Mouse (Mus musculus): ENCODE measurements at regions not wholly inside any gene's neighbourhood (a gene's known extent, or its start where the extent isn't known, plus 50 kb on each side); places are given as distances from the start of the nearest gene placed in this dataset.
A peak's percentile ranks its signal among the peaks of the same experiment; 100 is the strongest.

DNA sequence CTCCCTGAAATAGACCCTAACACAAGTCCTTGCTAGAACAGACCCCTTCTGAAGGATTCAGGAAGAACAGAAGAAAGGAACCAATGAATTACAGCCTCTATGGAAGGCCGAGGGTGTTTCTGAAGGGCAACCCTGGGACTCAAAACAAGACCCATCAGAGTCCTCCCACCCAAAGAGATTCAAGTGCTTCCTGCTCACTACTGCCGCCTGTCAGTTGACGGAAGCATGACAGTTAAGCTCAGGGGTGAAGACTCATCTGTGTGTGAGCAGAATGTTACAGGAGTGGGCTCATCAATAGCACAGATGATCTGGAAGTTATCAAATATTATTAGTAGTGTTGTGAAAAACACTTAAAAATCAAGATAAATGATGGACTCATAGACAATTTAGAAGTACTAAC is 411.9 kb upstream of the Slc35b3 start:
- ATAC-seq (ENCODE audit: low FRiP score, low TSS enrichment) = no peak
- Histone ChIP-seq H3K4me2 (replicated peaks; ENCODE audit: low read depth, low read length) (no peak overlapping the region), H3K4me1 (ENCODE audit: insufficient read depth, low read length) (0 out of 2 replicates have a peak, but pooled peaks cover 6% of the 10 kb centered on the region), H3K27ac (ENCODE audit: low read length) (no peak overlapping the region), H3K4me3 (ENCODE audit: low read length) (no peak overlapping the region), H3K9ac (replicated peaks; ENCODE audit: low read length) (no peak overlapping the region), H3K9me3 (ENCODE audit: low read length) (no peaks in the 10 kb centered on the region), H3K36me3 (ENCODE audit: insufficient read depth, low read length) (no peaks in the 10 kb centered on the region), H3K27me3 (ENCODE audit: insufficient read depth, low read length) (no peaks in the 10 kb centered on the region)
- WGBS = 80% methylated on average over 3 of the region's 3 CpGs

DNA sequence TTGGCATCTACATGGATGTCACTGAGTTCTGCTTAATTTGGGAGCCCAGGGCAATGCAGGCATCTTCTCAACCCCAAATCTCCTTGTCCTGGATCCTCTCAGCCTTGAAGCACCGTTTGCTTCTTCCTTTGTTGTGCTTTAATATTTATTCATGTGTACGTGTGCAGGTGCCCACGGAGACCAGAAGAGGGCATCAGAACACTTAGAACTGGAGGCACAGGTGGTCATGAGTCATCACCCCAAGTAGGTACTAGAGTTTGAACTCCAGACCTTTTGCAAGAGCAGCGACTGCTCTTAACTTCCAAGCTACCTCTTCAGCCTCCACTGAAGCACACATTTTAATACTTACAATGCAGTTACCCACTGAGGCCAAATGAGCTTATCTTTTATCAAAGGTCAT is 403.0 kb upstream of the Slc35b3 start:
- WGBS = 56% methylated on average over 4 of the region's 4 CpGs
- no peaks in the 10 kb centered on the region for H3K36me3 ChIP-seq (ENCODE audit: insufficient read depth, low read length)
- no peak overlapping the region for H3K27ac ChIP-seq (ENCODE audit: low read length)
- no peaks in the 10 kb centered on the region for H3K4me1 ChIP-seq (ENCODE audit: insufficient read depth, low read length)
- no peaks in the 10 kb centered on the region for H3K9me3 ChIP-seq (ENCODE audit: low read length)
- ATAC-seq (ENCODE audit: low FRiP score, low TSS enrichment) = no peak
- H3K4me2 ChIP-seq (replicated peaks; ENCODE audit: low read depth, low read length) = no peak overlapping the region
- H3K9ac ChIP-seq (replicated peaks; ENCODE audit: low read length) = no peak overlapping the region
- H3K4me3 ChIP-seq (ENCODE audit: low read length) = no peak overlapping the region
- H3K27me3 ChIP-seq (ENCODE audit: insufficient read depth, low read length) = no peaks in the 10 kb centered on the region

DNA sequence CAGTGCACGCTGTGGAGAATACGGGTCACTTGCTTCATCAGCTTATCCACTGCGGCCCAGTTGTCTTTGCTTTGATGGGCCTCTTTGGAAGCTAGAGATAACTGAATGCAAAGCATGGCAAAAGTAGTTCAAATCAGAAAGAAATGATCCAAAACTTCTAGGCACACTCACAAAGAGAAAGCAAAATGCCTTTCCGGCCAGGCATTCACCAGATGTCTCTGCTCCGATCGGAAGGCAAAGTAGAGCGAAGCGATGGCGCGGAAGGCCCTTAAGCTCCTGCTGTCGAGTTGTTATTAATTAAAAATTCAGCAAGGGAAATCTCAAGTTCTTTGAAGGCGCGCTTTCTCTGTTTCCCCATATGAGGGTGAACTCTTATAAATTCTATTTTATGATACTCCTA is 401.9 kb upstream of the Slc35b3 start:
- Histone ChIP-seq H3K4me3 (ENCODE audit: low read length) (no peak overlapping the region), H3K9me3 (ENCODE audit: low read length) (no peaks in the 10 kb centered on the region), H3K4me2 (replicated peaks; ENCODE audit: low read depth, low read length) (no peak overlapping the region), H3K36me3 (ENCODE audit: insufficient read depth, low read length) (no peaks in the 10 kb centered on the region), H3K27ac (ENCODE audit: low read length) (no peak overlapping the region), H3K4me1 (ENCODE audit: insufficient read depth, low read length) (no peaks in the 10 kb centered on the region), H3K27me3 (ENCODE audit: insufficient read depth, low read length) (no peaks in the 10 kb centered on the region), H3K9ac (replicated peaks; ENCODE audit: low read length) (no peak overlapping the region)
- 74% methylated on average over 13 of the region's 13 CpGs for WGBS
- no peak for ATAC-seq (ENCODE audit: low FRiP score, low TSS enrichment)

DNA sequence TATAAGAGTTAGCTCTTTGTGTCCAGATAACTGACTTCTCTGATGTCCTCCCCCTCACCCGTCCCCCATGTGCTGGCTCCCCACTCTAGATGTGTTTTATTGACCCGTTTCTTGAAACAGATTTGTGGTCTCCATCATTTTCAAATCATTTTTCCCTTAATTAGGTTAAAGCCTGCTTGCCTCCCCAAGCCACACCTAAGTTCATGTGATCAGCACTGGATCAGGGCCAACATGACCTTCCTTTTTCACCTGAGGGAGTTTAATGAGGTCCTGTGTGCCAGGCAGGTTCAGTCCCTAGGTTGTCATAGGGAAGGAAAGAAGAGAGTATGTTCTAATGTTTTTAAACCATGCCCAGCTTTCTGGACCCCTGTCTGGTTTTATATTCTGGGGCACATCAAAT is 390.9 kb upstream of the Slc35b3 start:
- Histone ChIP-seq H3K4me2 (replicated peaks; ENCODE audit: low read depth, low read length) (no peak overlapping the region), H3K9me3 (ENCODE audit: low read length) (no peaks in the 10 kb centered on the region), H3K4me1 (ENCODE audit: insufficient read depth, low read length) (0 out of 2 replicates have a peak, but pooled peaks cover 3% of the 10 kb centered on the region), H3K4me3 (ENCODE audit: low read length) (no peak overlapping the region), H3K27ac (ENCODE audit: low read length) (no peak overlapping the region), H3K27me3 (ENCODE audit: insufficient read depth, low read length) (no peaks in the 10 kb centered on the region), H3K36me3 (ENCODE audit: insufficient read depth, low read length) (no peaks in the 10 kb centered on the region), H3K9ac (replicated peaks; ENCODE audit: low read length) (no peak overlapping the region)
- 63% methylated on average over 2 of the region's 2 CpGs for whole genome bisulfite sequencing
- no peak for ATAC-seq (ENCODE audit: low FRiP score, low TSS enrichment)

DNA sequence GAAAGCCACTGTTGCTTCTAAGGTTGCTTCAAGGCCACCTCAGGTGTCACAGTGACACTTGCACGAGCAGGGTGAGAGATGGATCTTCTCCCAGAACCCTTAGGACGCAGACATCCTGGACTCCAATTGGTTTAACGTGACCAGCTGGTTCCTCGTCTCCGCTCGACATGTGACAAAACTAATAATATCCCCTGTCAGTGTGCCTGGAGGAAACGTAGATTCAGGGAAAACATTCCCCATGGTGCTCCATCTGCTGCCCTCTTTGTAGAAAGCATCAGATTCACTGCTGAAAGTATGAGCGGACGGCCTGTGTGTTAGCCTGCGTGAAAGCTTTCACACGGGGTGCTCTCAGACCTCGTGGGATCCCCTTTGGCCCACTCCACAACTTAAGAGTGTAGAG is 390.0 kb upstream of the Slc35b3 start:
- 0 out of 2 replicates have a peak, but pooled peaks cover 3% of the 10 kb centered on the region for H3K4me1 ChIP-seq (ENCODE audit: insufficient read depth, low read length)
- no peak overlapping the region for H3K4me3 ChIP-seq (ENCODE audit: low read length)
- no peak overlapping the region for H3K27ac ChIP-seq (ENCODE audit: low read length)
- H3K27me3 ChIP-seq (ENCODE audit: insufficient read depth, low read length) = no peaks in the 10 kb centered on the region
- WGBS = 47% methylated on average over 12 of the region's 12 CpGs
- no peak overlapping the region for H3K9ac ChIP-seq (replicated peaks; ENCODE audit: low read length)
- no peaks in the 10 kb centered on the region for H3K36me3 ChIP-seq (ENCODE audit: insufficient read depth, low read length)
- no peak for ATAC-seq (ENCODE audit: low FRiP score, low TSS enrichment)
- peak overlapping the region; percentile 13; the same call in 1 of the 2 replicates for H3K4me2 ChIP-seq (replicated peaks; ENCODE audit: low read depth, low read length)
- no peaks in the 10 kb centered on the region for H3K9me3 ChIP-seq (ENCODE audit: low read length)

DNA sequence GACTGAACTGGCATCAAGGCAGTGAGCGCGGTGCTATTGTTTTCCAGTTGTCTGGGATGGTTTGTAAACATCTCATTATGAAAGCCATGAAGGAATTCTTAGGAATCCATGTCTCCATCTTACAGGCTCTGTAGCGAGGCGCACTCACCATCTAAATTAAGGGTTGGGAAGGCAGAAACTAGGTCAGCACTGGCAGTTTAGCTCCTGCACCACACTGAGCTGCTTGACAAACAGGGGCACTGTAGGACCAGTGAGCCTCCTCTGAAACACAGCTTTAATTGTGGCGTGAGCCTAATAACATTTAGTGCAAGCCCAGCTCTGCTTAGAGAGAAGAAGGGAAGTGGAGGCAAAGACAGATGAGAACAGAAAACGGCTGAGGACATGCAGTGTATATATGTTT is 387.1 kb upstream of the Slc35b3 start:
- no peak overlapping the region for H3K9ac ChIP-seq (replicated peaks; ENCODE audit: low read length)
- no peak overlapping the region for H3K27ac ChIP-seq (ENCODE audit: low read length)
- no peak for ATAC-seq (ENCODE audit: low FRiP score, low TSS enrichment)
- no peaks in the 10 kb centered on the region for H3K9me3 ChIP-seq (ENCODE audit: low read length)
- H3K4me2 ChIP-seq (replicated peaks; ENCODE audit: low read depth, low read length) = no peak overlapping the region
- H3K27me3 ChIP-seq (ENCODE audit: insufficient read depth, low read length) = no peaks in the 10 kb centered on the region
- 0 out of 2 replicates have a peak, but pooled peaks cover 3% of the 10 kb centered on the region for H3K4me1 ChIP-seq (ENCODE audit: insufficient read depth, low read length)
- WGBS = 90% methylated on average over 6 of the region's 6 CpGs
- H3K36me3 ChIP-seq (ENCODE audit: insufficient read depth, low read length) = no peaks in the 10 kb centered on the region
- no peak overlapping the region for H3K4me3 ChIP-seq (ENCODE audit: low read length)

DNA sequence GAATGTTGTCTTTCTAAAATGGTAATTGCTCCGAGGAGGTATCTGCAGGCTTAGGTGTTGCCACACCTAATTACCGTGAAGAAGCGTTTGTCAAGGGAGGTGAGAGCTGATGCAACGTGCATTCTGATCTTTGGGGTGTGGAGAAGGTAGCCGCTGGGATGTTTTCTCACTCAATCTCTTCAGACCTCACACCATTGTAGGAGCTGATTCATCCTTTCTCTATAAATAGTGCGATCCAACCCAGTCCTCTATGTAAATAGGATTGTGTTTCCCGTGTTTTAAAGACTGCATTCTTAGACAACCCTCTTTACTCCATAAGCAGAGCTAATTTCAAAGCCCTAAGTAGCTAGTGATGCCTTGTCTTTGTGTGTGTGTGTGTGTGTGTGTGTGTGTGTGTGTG is 374.2 kb upstream of the Slc35b3 start:
- Histone ChIP-seq H3K9me3 (ENCODE audit: low read length) (no peaks in the 10 kb centered on the region), H3K36me3 (ENCODE audit: insufficient read depth, low read length) (no peaks in the 10 kb centered on the region), H3K4me2 (replicated peaks; ENCODE audit: low read depth, low read length) (no peak overlapping the region), H3K4me3 (ENCODE audit: low read length) (no peak overlapping the region), H3K4me1 (ENCODE audit: insufficient read depth, low read length) (no peaks in the 10 kb centered on the region), H3K9ac (replicated peaks; ENCODE audit: low read length) (no peak overlapping the region), H3K27ac (ENCODE audit: low read length) (no peak overlapping the region), H3K27me3 (ENCODE audit: insufficient read depth, low read length) (no peaks in the 10 kb centered on the region)
- no peak for ATAC-seq (ENCODE audit: low FRiP score, low TSS enrichment)
- WGBS = 47% methylated on average over 7 of the region's 7 CpGs

DNA sequence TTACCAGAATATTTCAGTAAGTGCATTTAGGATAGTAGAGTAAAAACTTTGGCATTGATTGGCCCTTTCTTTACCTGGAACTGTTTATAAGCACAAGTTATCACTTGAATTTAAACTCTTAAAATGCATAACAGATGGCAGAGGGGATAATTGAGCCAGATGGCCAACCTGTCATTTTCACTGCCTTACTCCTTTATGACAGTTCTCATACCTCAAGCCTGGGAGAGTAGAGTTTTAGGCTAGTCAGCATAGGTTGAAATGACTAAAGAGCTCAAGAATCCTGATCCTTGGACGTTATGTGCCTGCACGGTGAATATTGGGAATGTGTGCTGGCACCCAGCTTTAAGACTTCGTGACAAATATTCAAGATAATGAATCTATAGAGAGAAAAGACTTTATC is 369.1 kb upstream of the Slc35b3 start:
- 88% methylated on average over 3 of the region's 3 CpGs for WGBS
- no peaks in the 10 kb centered on the region for H3K4me1 ChIP-seq (ENCODE audit: insufficient read depth, low read length)
- H3K9me3 ChIP-seq (ENCODE audit: low read length) = no peaks in the 10 kb centered on the region
- H3K4me3 ChIP-seq (ENCODE audit: low read length) = no peak overlapping the region
- no peaks in the 10 kb centered on the region for H3K36me3 ChIP-seq (ENCODE audit: insufficient read depth, low read length)
- H3K4me2 ChIP-seq (replicated peaks; ENCODE audit: low read depth, low read length) = no peak overlapping the region
- ATAC-seq (ENCODE audit: low FRiP score, low TSS enrichment) = no peak
- no peak overlapping the region for H3K27ac ChIP-seq (ENCODE audit: low read length)
- H3K27me3 ChIP-seq (ENCODE audit: insufficient read depth, low read length) = no peaks in the 10 kb centered on the region
- no peak overlapping the region for H3K9ac ChIP-seq (replicated peaks; ENCODE audit: low read length)

DNA sequence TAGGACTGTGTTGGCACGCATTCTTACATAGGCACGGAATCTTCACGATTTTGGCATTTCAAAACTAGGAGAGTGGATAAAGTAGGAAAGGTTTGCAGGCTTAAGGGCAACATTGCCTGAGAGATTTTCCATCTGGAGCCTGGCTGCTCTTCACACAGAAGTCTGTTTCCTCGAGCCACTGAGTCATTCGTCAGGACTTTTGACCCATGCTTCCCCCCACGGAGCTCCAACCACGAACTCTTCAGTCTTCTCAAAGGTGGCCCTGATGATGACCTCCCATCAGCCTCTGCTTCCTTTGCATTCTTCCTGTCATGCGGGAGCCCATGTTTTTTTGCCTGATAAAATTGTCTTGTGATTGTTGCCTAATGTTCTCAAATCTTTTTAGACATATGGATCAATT is 365.5 kb upstream of the Slc35b3 start:
- Histone ChIP-seq H3K36me3 (ENCODE audit: insufficient read depth, low read length) (no peaks in the 10 kb centered on the region), H3K9me3 (ENCODE audit: low read length) (no peaks in the 10 kb centered on the region), H3K27ac (ENCODE audit: low read length) (no peak overlapping the region), H3K4me2 (replicated peaks; ENCODE audit: low read depth, low read length) (no peak overlapping the region), H3K9ac (replicated peaks; ENCODE audit: low read length) (no peak overlapping the region), H3K27me3 (ENCODE audit: insufficient read depth, low read length) (no peaks in the 10 kb centered on the region), H3K4me3 (ENCODE audit: low read length) (no peak overlapping the region), H3K4me1 (ENCODE audit: insufficient read depth, low read length) (no peaks in the 10 kb centered on the region)
- 48% methylated on average over 8 of the region's 8 CpGs for WGBS
- ATAC-seq (ENCODE audit: low FRiP score, low TSS enrichment) = no peak

DNA sequence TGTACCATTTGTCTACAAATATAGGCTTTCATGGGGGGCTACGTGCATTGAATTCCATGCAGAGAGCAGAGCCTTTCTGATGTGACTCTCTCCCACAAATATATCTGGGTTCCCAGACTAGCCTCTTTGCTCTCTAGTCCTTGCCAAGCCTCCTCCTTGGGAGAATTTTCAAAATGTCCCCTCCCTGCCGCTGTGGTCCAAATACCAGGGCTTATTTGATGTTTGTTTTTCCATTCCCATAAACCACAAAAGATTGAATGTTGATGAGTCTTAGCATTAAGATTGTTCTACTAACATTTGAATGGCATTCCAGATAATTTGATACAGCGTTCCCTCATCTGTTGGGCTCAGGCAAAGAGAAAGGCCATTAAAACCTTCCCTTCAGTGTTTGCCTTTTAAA is 360.4 kb upstream of the Slc35b3 start:
- ATAC-seq (ENCODE audit: low FRiP score, low TSS enrichment) = no peak
- no peak overlapping the region for H3K27ac ChIP-seq (ENCODE audit: low read length)
- 77% methylated on average over 3 of the region's 3 CpGs for WGBS

DNA sequence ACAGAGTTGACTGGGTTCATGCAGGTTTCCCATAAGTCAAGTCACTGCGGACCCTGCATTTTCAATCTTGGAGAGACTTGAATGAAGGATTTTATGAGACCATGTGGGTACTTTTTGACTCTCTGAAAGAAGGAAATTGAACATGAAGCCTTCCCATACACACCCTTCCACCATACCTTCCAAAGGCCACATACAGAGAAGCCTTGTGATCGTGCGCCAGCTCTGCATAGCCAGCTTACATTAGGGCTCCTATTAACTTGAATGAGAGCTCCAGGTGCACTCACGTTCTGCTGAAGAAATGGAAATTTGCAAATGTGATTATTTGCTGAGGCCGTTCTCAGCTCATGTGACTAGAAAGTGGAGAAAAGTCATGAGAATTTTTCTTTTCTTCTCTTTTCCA is 349.1 kb upstream of the Slc35b3 start:
- no peak overlapping the region for H3K27ac ChIP-seq (ENCODE audit: low read length)
- no peak overlapping the region for H3K9ac ChIP-seq (replicated peaks; ENCODE audit: low read length)
- ATAC-seq (ENCODE audit: low FRiP score, low TSS enrichment) = no peak
- H3K4me2 ChIP-seq (replicated peaks; ENCODE audit: low read depth, low read length) = no peak overlapping the region
- H3K4me1 ChIP-seq (ENCODE audit: insufficient read depth, low read length) = no peaks in the 10 kb centered on the region
- H3K9me3 ChIP-seq (ENCODE audit: low read length) = no peaks in the 10 kb centered on the region
- H3K36me3 ChIP-seq (ENCODE audit: insufficient read depth, low read length) = no peaks in the 10 kb centered on the region
- 89% methylated on average over 5 of the region's 5 CpGs for WGBS
- no peaks in the 10 kb centered on the region for H3K27me3 ChIP-seq (ENCODE audit: insufficient read depth, low read length)
- H3K4me3 ChIP-seq (ENCODE audit: low read length) = no peak overlapping the region

More for the DNA sequence above, 360.4 kb upstream of the Slc35b3 start:
- Histone ChIP-seq H3K36me3 (ENCODE audit: insufficient read depth, low read length) (no peaks in the 10 kb centered on the region), H3K9me3 (ENCODE audit: low read length) (no peaks in the 10 kb centered on the region), H3K4me2 (replicated peaks; ENCODE audit: low read depth, low read length) (no peak overlapping the region), H3K4me3 (ENCODE audit: low read length) (no peak overlapping the region), H3K4me1 (ENCODE audit: insufficient read depth, low read length) (no peaks in the 10 kb centered on the region), H3K9ac (replicated peaks; ENCODE audit: low read length) (no peak overlapping the region), H3K27me3 (ENCODE audit: insufficient read depth, low read length) (no peaks in the 10 kb centered on the region)
